Mouse (Mus musculus) heart, postnatal 0 days (tissue): ENCODE measurements around the gene Psmd9. TPM values are rescaled to one million over a fixed set of nuclear protein-coding genes. Genes with fewer than 3 reads are reported as not detected.
"Not testable (repeated sequence)": the region's sequence is repeated elsewhere in the genome, so short reads cannot be mapped to it uniquely, and the experiment has no call there.

ENCODE experiments used
- ATAC-seq: fragments of 200-750 bp; cut with Nextera tagmentation; 2 replicates; pipeline ENCODE4 v1.8.0; 2017; ENCODE audit warnings: low read depth, moderate number of reproducible peaks, moderate library complexity; ENCODE audit not compliant: insufficient read depth
- DNase-seq: peaks from one replicate; pipeline ENCODE4 v3.0.0-alpha.2; 2016; ENCODE audit warnings: low spot score
- H3K27ac ChIP-seq: fragments of 300-500 bp; sonication (generic); 2 replicates; pipeline ENCODE4 v1.5.1; 2014; ENCODE audit warnings: low read depth, mild to moderate bottlenecking
- H3K27me3 ChIP-seq: fragments of 300-500 bp; sonication (generic); 2 replicates; pipeline ENCODE4 v1.6.1; 2014; ENCODE audit warnings: low read length, mixed read lengths; ENCODE audit not compliant: control insufficient read depth, insufficient read depth
- H3K36me3 ChIP-seq: fragments of 300-500 bp; sonication (generic); replicated peaks from 2 replicates; pipeline ENCODE4 v1.6.1; 2014; ENCODE audit warnings: low read length, mixed read lengths; ENCODE audit not compliant: control insufficient read depth, insufficient read depth
- H3K4me1 ChIP-seq: fragments of 300-500 bp; sonication (generic); 2 replicates; pipeline ENCODE4 v1.6.1; 2014; ENCODE audit warnings: antibody characterized with exemption; ENCODE audit not compliant: control insufficient read depth, insufficient read depth
- H3K4me2 ChIP-seq: fragments of 300-500 bp; sonication (generic); 2 replicates; pipeline ENCODE4 v1.6.1; 2014; ENCODE audit warnings: low read depth, mild to moderate bottlenecking, low read length, moderate library complexity
- H3K4me3 ChIP-seq: fragments of 300-500 bp; sonication (generic); 2 replicates; pipeline ENCODE4 v1.5.1; 2014; ENCODE audit warnings: low read depth, low read length
- H3K9ac ChIP-seq: fragments of 300-500 bp; sonication (generic); replicated peaks from 2 replicates; pipeline ENCODE4 v1.6.1; 2014; ENCODE audit warnings: low read depth, low read length, mixed read lengths
- H3K9me3 ChIP-seq: fragments of 300-500 bp; sonication (generic); replicated peaks from 2 replicates; pipeline ENCODE4 v1.6.1; 2016; ENCODE audit warnings: low read length; ENCODE audit not compliant: control insufficient read depth
- CTCF ChIP-seq: IDR thresholded peaks from 2 replicates; pipeline ENCODE4 v1.5.1; 2016; ENCODE audit warnings: antibody characterized with exemption, control low read depth, low read depth
- EP300 ChIP-seq: IDR thresholded peaks from 2 replicates; pipeline ENCODE4 v1.6.1; 2016; ENCODE audit warnings: antibody characterized with exemption, low read depth
- WGBS: fragments of 180-500 bp; shearing (Covaris S2); extraction: QIAGEN DNeasy Blood & Tissue Kit; methylation state at CpG from one replicate; pipeline ENCODE4 v1.1.7; 2014; 5-methylcytosine and 5-hydroxymethylcytosine counted together
- polyA plus RNA-seq: library from polyadenylated mRNA; unstranded; fragments of >200 nt; fragmentation: Nextera tagmentation; extraction: Ambion mirVana; gene quantifications from 2 replicates; pipeline ENCODE4 v1.2.1, GENCODE M21; 2015
- total RNA-seq: library from RNA; depleted of rRNA; stranded (reverse); fragments of >200 nt; gene quantifications from 2 replicates; pipeline ENCODE4 v1.2.3, GENCODE M21; 2014; ENCODE audit warnings: low replicate concordance

Gene Psmd9
- total and polyA plus RNA-seq, 2 experiments from 2014 or later = 11.2 to 54.9 TPM

- Histone ChIP-seq H3K36me3 (no peaks in the 10 kb centered on the region), H3K27me3 (no peaks in the 10 kb centered on the region), H3K4me2 (no peak overlapping the region), H3K4me1 (no peaks in the 10 kb centered on the region), H3K27ac (no peak overlapping the region), H3K4me3 (no peak overlapping the region), H3K9ac (no peak overlapping the region), H3K9me3 (no peaks in the 10 kb centered on the region)
- ATAC-seq (no peak), DNase-seq (no peak)
- 75% methylated on average over 7 of the region's 7 CpGs for WGBS
- no peak for TF ChIP-seq EP300
These were observed 32.3 kb downstream of the Psmd9 start for GRCm38 (mm10) chr5:123201523-123201892.

- DNase-seq (no peak), ATAC-seq (no peak)
- Histone ChIP-seq H3K9me3 (no peaks in the 10 kb centered on the region), H3K36me3 (no peaks in the 10 kb centered on the region), H3K27me3 (no peaks in the 10 kb centered on the region), H3K4me2 (no peak overlapping the region), H3K4me3 (no peak overlapping the region), H3K9ac (no peak overlapping the region), H3K27ac (no peak overlapping the region), H3K4me1 (no peaks in the 10 kb centered on the region)
- WGBS = 59% methylated on average over 5 of the region's 5 CpGs
- TF ChIP-seq EP300 (no peak), CTCF (no peak)
These were observed 32.8 kb downstream of the Psmd9 start for GRCm38 (mm10) chr5:123201987-123202386.

GRCm38 (mm10) chr5:123202771-123203170 lies 33.6 kb downstream of the Psmd9 start:
- H3K27ac ChIP-seq, DNase-seq, H3K4me1 ChIP-seq, ATAC-seq, H3K4me3 ChIP-seq, H3K9me3 ChIP-seq, H3K36me3 ChIP-seq, H3K9ac ChIP-seq, H3K27me3 ChIP-seq, H3K4me2 ChIP-seq: not testable (repeated sequence)
- WGBS = 38% methylated on average over 4 of the region's 4 CpGs

GRCm38 (mm10) chr5:123203591-123203990 lies 34.4 kb downstream of the Psmd9 start:
- not testable (repeated sequence) for H3K4me2 ChIP-seq, H3K9me3 ChIP-seq, H3K4me1 ChIP-seq, H3K4me3 ChIP-seq, ATAC-seq, H3K36me3 ChIP-seq, H3K9ac ChIP-seq, DNase-seq, H3K27me3 ChIP-seq, H3K27ac ChIP-seq
- WGBS = 79% methylated on average over 7 of the region's 7 CpGs

DNA sequence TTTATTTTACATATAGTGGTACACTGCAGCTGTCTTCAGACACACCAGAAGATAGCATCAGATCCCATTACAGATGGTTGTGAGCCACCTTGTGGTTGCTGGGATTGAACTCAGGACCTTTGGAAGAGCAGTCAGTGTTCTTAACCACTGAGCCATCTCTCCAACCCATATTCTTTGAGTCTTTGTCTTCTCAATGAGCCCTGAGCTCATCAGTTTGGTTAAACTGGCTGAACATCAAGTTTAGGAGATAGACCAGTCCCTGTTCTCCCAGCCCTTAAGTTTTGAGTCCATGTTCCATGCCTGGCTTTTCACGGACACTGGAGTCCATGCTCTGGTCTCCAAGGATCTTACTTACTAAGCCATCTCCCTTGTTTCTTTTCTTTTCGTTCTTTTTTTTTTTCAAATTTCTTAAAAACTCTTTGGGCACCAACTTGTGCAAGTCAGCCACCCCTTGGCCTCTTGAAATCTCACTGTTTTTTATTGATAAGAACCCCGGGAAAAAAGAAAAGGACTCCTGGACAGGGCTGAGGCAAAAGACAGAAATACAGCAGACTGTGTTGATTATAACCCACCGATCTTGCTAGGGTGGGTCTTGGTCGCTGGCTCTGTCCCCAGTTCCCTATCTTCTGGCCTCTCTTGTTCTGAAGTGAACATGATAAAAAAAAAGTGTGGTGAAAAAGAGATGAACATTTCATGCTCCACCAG lies 53.3 kb downstream of the Psmd9 start:
- ATAC-seq, H3K27ac ChIP-seq, DNase-seq, H3K27me3 ChIP-seq, H3K9me3 ChIP-seq, H3K4me2 ChIP-seq, H3K4me3 ChIP-seq, H3K36me3 ChIP-seq, H3K4me1 ChIP-seq, H3K9ac ChIP-seq: not testable (repeated sequence)
- 71% methylated on average over 3 of the region's 5 CpGs for WGBS

DNA sequence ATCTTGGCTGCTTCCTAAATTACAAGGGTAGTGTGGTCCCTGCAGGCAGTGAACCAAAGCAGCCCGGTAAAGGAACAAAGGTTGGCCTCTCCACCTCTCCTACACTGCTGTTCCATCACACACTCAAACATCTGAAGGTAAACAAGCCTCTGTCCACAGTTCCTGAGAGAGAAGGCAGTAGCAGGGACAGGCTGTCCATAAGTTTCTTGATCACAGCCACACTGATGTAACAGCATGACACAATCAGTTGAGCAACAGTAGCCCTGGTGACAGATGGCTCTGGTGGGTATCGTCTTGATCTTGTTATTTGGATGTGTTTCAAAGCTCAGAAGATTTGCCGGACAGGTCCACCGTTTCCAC lies 53.8 kb downstream of the Psmd9 start:
- H3K9me3 ChIP-seq = no peaks in the 10 kb centered on the region
- no peak overlapping the region for H3K9ac ChIP-seq
- DNase-seq (no peak), ATAC-seq (no peak)
- H3K27ac ChIP-seq = no peak overlapping the region
- no peak overlapping the region for H3K4me3 ChIP-seq
- no peaks in the 10 kb centered on the region for H3K27me3 ChIP-seq
- 61% methylated on average over 4 of the region's 4 CpGs for WGBS
- H3K4me2 ChIP-seq = no peak overlapping the region
- H3K36me3 ChIP-seq = no peaks in the 10 kb centered on the region
- TF ChIP-seq CTCF (no peak), EP300 (no peak)
- H3K4me1 ChIP-seq = no peaks in the 10 kb centered on the region

- DNase-seq, ATAC-seq, H3K27ac ChIP-seq, H3K9me3 ChIP-seq, H3K4me1 ChIP-seq, H3K4me3 ChIP-seq, H3K27me3 ChIP-seq, H3K4me2 ChIP-seq, H3K9ac ChIP-seq, H3K36me3 ChIP-seq: not testable (repeated sequence)
- WGBS = 57% methylated on average over 5 of the region's 6 CpGs
These were observed 54.6 kb downstream of the Psmd9 start for GRCm38 (mm10) chr5:123223861-123224260.
